Mouse (Mus musculus) intestine, embryonic 16.5 days (tissue): ENCODE results near the gene Gm20521. TPM values are rescaled to one million over a fixed set of nuclear protein-coding genes. Genes with fewer than 3 reads are reported as not detected.
"Not testable (repeated sequence)": the region's sequence is repeated elsewhere in the genome, so short reads cannot be mapped to it uniquely, and the experiment has no call there.

Experiments used
- ATAC-seq: fragments of 200-750 bp; cut with Nextera tagmentation; 2 replicates; pipeline ENCODE4 v1.8.0; 2017; ENCODE audit warnings: moderate TSS enrichment, moderate library complexity
- H3K27ac ChIP-seq: fragments of 300-500 bp; sonication (generic); 2 replicates; pipeline ENCODE4 v1.5.1; 2014; ENCODE audit warnings: mild to moderate bottlenecking, low read length
- H3K27me3 ChIP-seq: fragments of 300-500 bp; sonication (generic); replicated peaks from 2 replicates; pipeline ENCODE4 v1.6.1; 2014; ENCODE audit warnings: low read length, control low read depth, mixed read lengths; ENCODE audit not compliant: control insufficient read depth, insufficient read depth
- H3K36me3 ChIP-seq: fragments of 300-500 bp; sonication (generic); 2 replicates; pipeline ENCODE4 v1.6.1; 2014; ENCODE audit warnings: low read length, control low read depth; ENCODE audit not compliant: control insufficient read depth, insufficient read depth
- H3K4me1 ChIP-seq: fragments of 300-500 bp; sonication (generic); 2 replicates; pipeline ENCODE4 v1.6.1; 2014; ENCODE audit warnings: low read length, control low read depth, mixed read lengths; ENCODE audit not compliant: control insufficient read depth, insufficient read depth
- H3K4me2 ChIP-seq: fragments of 300-500 bp; sonication (generic); 2 replicates; pipeline ENCODE4 v1.6.1; 2014; ENCODE audit warnings: low read depth, low read length, control low read depth
- H3K4me3 ChIP-seq: fragments of 300-500 bp; sonication (generic); 2 replicates; pipeline ENCODE4 v1.5.1; 2014; ENCODE audit warnings: mild to moderate bottlenecking, low read length
- H3K9ac ChIP-seq: fragments of 300-500 bp; sonication (generic); 2 replicates; pipeline ENCODE4 v1.6.1; 2014; ENCODE audit warnings: low read depth, low read length
- H3K9me3 ChIP-seq: fragments of 300-500 bp; sonication (generic); 2 replicates; pipeline ENCODE4 v1.6.1; 2016; ENCODE audit warnings: low read length, control low read depth; ENCODE audit not compliant: control insufficient read depth
- WGBS: fragments of 180-500 bp; shearing (Covaris S2); extraction: QIAGEN DNeasy Blood & Tissue Kit; methylation state at CpG from one replicate; pipeline ENCODE4 v1.1.7; 2014; 5-methylcytosine and 5-hydroxymethylcytosine counted together
- polyA plus RNA-seq: library from polyadenylated mRNA; unstranded; fragments of >200 nt; fragmentation: Nextera tagmentation; extraction: Ambion mirVana; gene quantifications from 2 replicates; pipeline ENCODE4 v1.2.1, GENCODE M21; 2015

Gene Gm20521
- polyA plus RNA-seq, 1 experiment from 2014 or later = 0.49 TPM

- H3K36me3 ChIP-seq = no peaks in the 10 kb centered on the region
- no peaks in the 10 kb centered on the region for H3K9me3 ChIP-seq
- H3K4me2 ChIP-seq = no peak overlapping the region
- no peaks in the 10 kb centered on the region for H3K27me3 ChIP-seq
- no peak overlapping the region for H3K4me3 ChIP-seq
- no peak for ATAC-seq
- no peak overlapping the region for H3K27ac ChIP-seq
- no peak overlapping the region for H3K9ac ChIP-seq
- H3K4me1 ChIP-seq = 0 out of 2 replicates have a peak, but pooled peaks cover 4% of the 10 kb centered on the region
- 81% methylated on average over 3 of the region's 3 CpGs for WGBS
Measured at GRCm38 (mm10) chr14:54940176-54940530, 56.9 kb downstream of the Gm20521 start.

GRCm38 (mm10) chr14:54941024-54941978, 58.1 kb downstream of the Gm20521 start:
- no peaks in the 10 kb centered on the region for H3K9me3 ChIP-seq
- H3K4me3 ChIP-seq = no peak overlapping the region
- H3K27ac ChIP-seq = no peak overlapping the region
- no peaks in the 10 kb centered on the region for H3K36me3 ChIP-seq
- H3K4me2 ChIP-seq = no peak overlapping the region
- 52% methylated on average over 13 of the region's 13 CpGs for WGBS
- H3K9ac ChIP-seq = no peak overlapping the region
- H3K27me3 ChIP-seq = no peaks in the 10 kb centered on the region
- 0 out of 2 replicates have a peak, but pooled peaks cover 4% of the 10 kb centered on the region for H3K4me1 ChIP-seq
- ATAC-seq = no peak

GRCm38 (mm10) chr14:54942479-54942878, 59.2 kb downstream of the Gm20521 start:
- H3K4me2 ChIP-seq = no peak overlapping the region
- no peaks in the 10 kb centered on the region for H3K27me3 ChIP-seq
- H3K36me3 ChIP-seq = no peaks in the 10 kb centered on the region
- H3K9ac ChIP-seq = no peak overlapping the region
- H3K4me3 ChIP-seq = no peak overlapping the region
- WGBS = 89% methylated on average over 8 of the region's 8 CpGs
- ATAC-seq = no peak
- 0 out of 2 replicates have a peak, but pooled peaks cover 4% of the 10 kb centered on the region for H3K4me1 ChIP-seq
- H3K9me3 ChIP-seq = no peaks in the 10 kb centered on the region
- no peak overlapping the region for H3K27ac ChIP-seq

GRCm38 (mm10) chr14:54943971-54944370, 60.7 kb downstream of the Gm20521 start:
- Histone ChIP-seq H3K4me2 (no peak overlapping the region), H3K4me1 (0 out of 2 replicates have a peak, but pooled peaks cover 4% of the 10 kb centered on the region), H3K27ac (no peak overlapping the region), H3K9ac (no peak overlapping the region), H3K4me3 (no peak overlapping the region), H3K9me3 (no peaks in the 10 kb centered on the region), H3K36me3 (no peaks in the 10 kb centered on the region), H3K27me3 (no peaks in the 10 kb centered on the region)
- ATAC-seq = no peak
- 96% methylated on average over 7 of the region's 7 CpGs for WGBS

GRCm38 (mm10) chr14:54944939-54945338, 61.7 kb downstream of the Gm20521 start:
- H3K4me3 ChIP-seq = no peak overlapping the region
- no peaks in the 10 kb centered on the region for H3K9me3 ChIP-seq
- ATAC-seq = no peak
- no peak overlapping the region for H3K4me2 ChIP-seq
- no peak overlapping the region for H3K9ac ChIP-seq
- no peaks in the 10 kb centered on the region for H3K27me3 ChIP-seq
- no peak overlapping the region for H3K27ac ChIP-seq
- no peaks in the 10 kb centered on the region for H3K36me3 ChIP-seq
- H3K4me1 ChIP-seq = no peaks in the 10 kb centered on the region
- WGBS = 66% methylated on average over 2 of the region's 2 CpGs

- no peak for ATAC-seq
- H3K36me3 ChIP-seq = no peaks in the 10 kb centered on the region
- no peak overlapping the region for H3K4me3 ChIP-seq
- no peak overlapping the region for H3K9ac ChIP-seq
- no peak overlapping the region for H3K4me2 ChIP-seq
- no peaks in the 10 kb centered on the region for H3K27me3 ChIP-seq
- no peaks in the 10 kb centered on the region for H3K9me3 ChIP-seq
- no peak overlapping the region for H3K27ac ChIP-seq
- 78% methylated on average over 19 of the region's 19 CpGs for WGBS
- H3K4me1 ChIP-seq = no peaks in the 10 kb centered on the region
Measured at GRCm38 (mm10) chr14:54945975-54946704, 62.9 kb downstream of the Gm20521 start.

GRCm38 (mm10) chr14:54947008-54947407, 63.8 kb downstream of the Gm20521 start:
- not testable (repeated sequence) for H3K27ac ChIP-seq, H3K36me3 ChIP-seq, H3K9ac ChIP-seq, H3K4me3 ChIP-seq, H3K9me3 ChIP-seq, H3K27me3 ChIP-seq, ATAC-seq, H3K4me2 ChIP-seq, H3K4me1 ChIP-seq
- 89% methylated on average over 10 of the region's 11 CpGs for WGBS

Other genes starting within 250 kb of the Gm20521 start
- not detected in 2 replicates for gene Gm17606, start 242.5 kb upstream of the Gm20521 start, polyA plus RNA-seq
- 1.5 and 1.7 TPM in 2 replicates for gene Cdh24, start 242.1 kb upstream of the Gm20521 start, polyA plus RNA-seq
- 82.0 and 90.2 TPM in 2 replicates for gene 1700123O20Rik, start 197.2 kb upstream of the Gm20521 start, polyA plus RNA-seq
- gene Acin1, start 196.5 kb upstream of the Gm20521 start, polyA plus RNA-seq = 78.7 and 82.6 TPM in 2 replicates
- gene Gm29776, start 184.6 kb upstream of the Gm20521 start, polyA plus RNA-seq = 0.07 and 0.15 TPM in 2 replicates
- gene Cebpe, start 171.3 kb upstream of the Gm20521 start, polyA plus RNA-seq = 0.28 TPM in 1 of 2 replicates, not detected in the other
- gene Slc7a8, start 101.5 kb upstream of the Gm20521 start, polyA plus RNA-seq = 45.7 and 60.3 TPM in 2 replicates
- 0.13 TPM in 1 of 2 replicates, not detected in the other for gene Rnf212b, start 69.3 kb upstream of the Gm20521 start, polyA plus RNA-seq
- 6.1 and 10.2 TPM in 2 replicates for gene Homez, start 12.5 kb upstream of the Gm20521 start, polyA plus RNA-seq
- gene Ppp1r3e, start 5.9 kb upstream of the Gm20521 start, polyA plus RNA-seq = 1.4 and 1.8 TPM in 2 replicates
- 5.1 and 5.8 TPM in 2 replicates for gene Bcl2l2, start 64 bp upstream of the Gm20521 start, polyA plus RNA-seq
- gene Pabpn1, start 9.1 kb downstream of the Gm20521 start, polyA plus RNA-seq = 79.8 and 84.7 TPM in 2 replicates
- gene Slc22a17, start 29.7 kb downstream of the Gm20521 start, polyA plus RNA-seq = 21.2 and 23.8 TPM in 2 replicates
- gene Efs, start 42.7 kb downstream of the Gm20521 start, polyA plus RNA-seq = 17.1 and 18.0 TPM in 2 replicates
- 0.12 TPM in 1 of 2 replicates, not detected in the other for gene Il25, start 49.3 kb downstream of the Gm20521 start, polyA plus RNA-seq
- gene Cmtm5, start 52.8 kb downstream of the Gm20521 start, polyA plus RNA-seq = 2.0 and 2.8 TPM in 2 replicates
- gene Myh6, start 83.5 kb downstream of the Gm20521 start, polyA plus RNA-seq = 0.46 and 0.77 TPM in 2 replicates
- not detected in 2 replicates for gene Gm17428, start 93.5 kb downstream of the Gm20521 start, polyA plus RNA-seq
- 2.6 and 4.1 TPM in 2 replicates for gene Myh7, start 111.2 kb downstream of the Gm20521 start, polyA plus RNA-seq
- 87.2 and 89.2 TPM in 2 replicates for gene Ngdn, start 132.0 kb downstream of the Gm20521 start, polyA plus RNA-seq
- 2.7 and 3.0 TPM in 2 replicates for gene Zfhx2, start 208.9 kb downstream of the Gm20521 start, polyA plus RNA-seq
- gene Thtpa, start 211.3 kb downstream of the Gm20521 start, polyA plus RNA-seq = 17.9 and 20.7 TPM in 2 replicates
- gene Ap1g2, start 223.2 kb downstream of the Gm20521 start, polyA plus RNA-seq = 106 and 120 TPM in 2 replicates
- gene Jph4, start 233.5 kb downstream of the Gm20521 start, polyA plus RNA-seq = 0.82 and 1.2 TPM in 2 replicates